Mouse (Mus musculus): ENCODE data around the gene Orm2.

The Orm2 gene

DNA sequence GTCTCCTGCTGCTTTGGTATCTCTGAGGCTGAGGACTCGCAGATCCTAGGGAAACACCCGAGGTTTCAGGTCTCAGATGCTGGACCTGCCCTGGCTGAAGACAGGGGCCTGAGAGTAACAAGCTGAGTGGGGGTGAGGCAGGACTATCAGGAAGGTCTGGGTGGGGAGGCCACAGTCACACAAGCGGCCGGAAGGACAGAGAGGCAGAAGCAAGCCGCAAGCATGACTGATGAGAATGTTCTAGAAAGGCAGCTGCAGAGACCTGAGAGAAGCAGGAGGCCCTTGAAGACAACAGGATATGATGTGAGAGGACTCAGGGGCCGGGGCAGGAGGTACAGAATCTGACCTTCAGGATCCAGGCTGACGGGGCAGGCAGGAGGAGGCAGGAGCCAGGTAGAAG lies 42.0 kb downstream of the Orm2 start:
- in situ Hi-C loops (cut with MboI, MseI): loop anchor here (5.0 to 10.0 kb wide), 2 partner anchors 93 to 451 kb away; partner anchors contain the start of gene Whrn (in 1 of the 2)

DNA sequence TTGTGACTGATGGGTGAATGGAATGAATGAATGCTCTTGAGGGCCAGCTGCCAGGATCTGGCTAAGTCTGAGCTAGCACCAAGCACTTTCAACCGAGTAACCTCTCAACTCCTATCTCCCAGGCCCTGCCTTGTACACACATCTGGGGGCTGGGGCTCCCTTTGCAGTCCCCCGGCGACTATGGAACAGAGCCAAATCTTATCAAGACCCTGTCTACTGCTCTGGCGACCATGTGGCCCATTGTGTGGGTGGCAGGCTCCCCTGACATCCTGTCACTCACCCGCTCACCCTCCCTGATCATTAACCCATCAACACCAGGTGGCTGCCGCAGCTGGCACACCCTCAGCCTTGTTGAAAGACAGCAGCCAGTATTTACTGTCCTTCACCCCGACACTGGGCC lies 42.8 kb downstream of the Orm2 start:
- in situ Hi-C loops (cut with MboI, MseI): loop anchor here (5.0 to 10.0 kb wide), 3 partner anchors 33 to 537 kb away; no protein-coding TSS in a partner anchor

DNA sequence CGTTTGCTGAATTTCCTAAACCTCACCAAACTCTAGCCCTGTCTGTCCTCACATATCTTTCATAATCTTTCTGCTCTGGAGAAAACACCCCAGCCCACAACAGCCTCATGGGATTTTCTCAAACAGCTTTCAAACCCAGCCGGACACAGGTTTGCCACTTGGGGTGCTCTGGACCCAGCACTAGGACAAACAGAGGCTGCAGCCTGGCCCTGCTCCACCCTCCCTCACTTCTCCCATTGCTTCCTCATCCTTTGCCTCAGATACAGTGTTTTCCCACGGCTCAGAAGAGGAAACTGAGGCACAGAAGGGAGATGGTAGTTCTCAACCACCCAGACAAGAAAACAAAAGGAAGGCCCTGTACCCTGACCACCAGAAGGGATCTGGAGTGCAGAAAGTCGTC lies 43.4 kb downstream of the Orm2 start:
- in situ Hi-C loops (cut with MboI, MseI): loop anchor here (5.0 to 10.0 kb wide), 3 partner anchors 33 to 537 kb away; no protein-coding TSS in a partner anchor

DNA sequence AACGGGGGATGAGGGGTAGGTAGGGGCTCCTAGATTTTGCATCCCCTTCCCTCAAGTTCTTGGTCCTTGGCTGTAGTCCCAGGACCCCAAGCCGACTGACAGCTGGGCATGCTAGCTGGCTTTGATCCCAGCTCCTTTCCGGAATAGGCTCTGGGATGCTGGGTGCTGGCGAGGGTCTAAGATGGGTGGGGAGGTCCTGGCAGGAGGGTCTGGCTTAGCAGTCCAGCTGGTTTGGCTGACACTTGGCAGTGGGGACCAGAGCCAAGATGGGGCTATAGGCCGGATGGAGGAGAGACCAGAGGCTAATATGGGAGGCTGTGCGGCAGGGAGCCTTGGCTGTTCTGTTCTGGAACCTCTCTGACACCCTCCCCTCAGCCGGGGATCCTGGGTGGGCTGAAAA lies 46.0 kb downstream of the Orm2 start:
- in situ Hi-C loops (cut with MboI, MseI): loop anchor here (5.0 to 10.0 kb wide), 3 partner anchors 36 to 534 kb away; no protein-coding TSS in a partner anchor

DNA sequence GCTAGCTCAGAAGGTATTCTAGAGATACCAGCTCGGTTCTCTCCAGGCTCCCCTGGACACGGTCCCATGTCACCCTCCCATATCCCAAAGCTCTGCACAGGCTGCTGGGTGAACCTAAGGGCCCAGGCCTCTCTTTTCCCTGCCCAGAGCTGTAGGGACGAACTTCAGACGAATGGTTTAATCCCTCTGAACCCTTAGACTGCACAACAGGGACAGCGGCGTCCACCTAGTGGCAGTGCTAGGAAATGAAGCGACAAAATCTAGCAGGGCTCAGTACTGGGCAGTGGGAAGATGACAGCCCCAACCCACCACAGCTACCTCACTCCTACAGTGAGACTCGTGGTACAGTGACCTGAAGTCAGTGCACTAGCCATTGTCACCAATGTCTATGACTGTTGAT lies 46.4 kb downstream of the Orm2 start:
- in situ Hi-C loops (cut with MboI, MseI): loop anchor here (5.0 to 10.0 kb wide), 3 partner anchors 36 to 534 kb away; no protein-coding TSS in a partner anchor

DNA sequence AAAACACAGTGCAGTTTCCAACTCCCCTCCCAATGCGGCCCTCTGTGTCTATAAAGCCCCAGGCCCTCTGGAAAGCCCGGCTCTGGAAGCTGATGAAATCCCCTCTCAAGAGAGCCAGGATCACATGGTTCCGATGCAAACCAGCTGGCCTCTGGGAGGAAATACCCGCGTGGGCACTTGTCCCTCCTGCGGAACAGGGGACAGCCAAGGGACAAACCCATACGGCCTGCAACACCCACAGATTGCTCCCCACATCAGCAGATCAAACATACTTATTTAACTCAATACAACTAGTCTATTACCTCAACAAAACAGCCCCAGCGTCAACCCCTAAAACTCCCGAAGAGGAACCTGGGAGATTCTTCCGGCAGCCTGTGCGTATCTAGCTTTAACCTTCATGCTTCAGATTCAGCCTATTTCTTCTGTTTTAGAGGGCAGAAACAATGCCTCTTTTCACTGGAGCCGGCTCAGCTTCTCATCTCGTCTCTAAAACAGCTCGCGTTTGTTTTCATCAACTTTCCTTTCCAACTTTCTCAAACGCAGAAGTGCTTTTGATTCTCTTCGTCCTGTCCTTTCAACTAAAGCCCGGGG lies 47.2 kb downstream of the Orm2 start:
- in situ Hi-C loops (cut with MboI, MseI): loop anchor here (5.0 to 10.0 kb wide), 3 partner anchors 37 to 533 kb away; no protein-coding TSS in a partner anchor

DNA sequence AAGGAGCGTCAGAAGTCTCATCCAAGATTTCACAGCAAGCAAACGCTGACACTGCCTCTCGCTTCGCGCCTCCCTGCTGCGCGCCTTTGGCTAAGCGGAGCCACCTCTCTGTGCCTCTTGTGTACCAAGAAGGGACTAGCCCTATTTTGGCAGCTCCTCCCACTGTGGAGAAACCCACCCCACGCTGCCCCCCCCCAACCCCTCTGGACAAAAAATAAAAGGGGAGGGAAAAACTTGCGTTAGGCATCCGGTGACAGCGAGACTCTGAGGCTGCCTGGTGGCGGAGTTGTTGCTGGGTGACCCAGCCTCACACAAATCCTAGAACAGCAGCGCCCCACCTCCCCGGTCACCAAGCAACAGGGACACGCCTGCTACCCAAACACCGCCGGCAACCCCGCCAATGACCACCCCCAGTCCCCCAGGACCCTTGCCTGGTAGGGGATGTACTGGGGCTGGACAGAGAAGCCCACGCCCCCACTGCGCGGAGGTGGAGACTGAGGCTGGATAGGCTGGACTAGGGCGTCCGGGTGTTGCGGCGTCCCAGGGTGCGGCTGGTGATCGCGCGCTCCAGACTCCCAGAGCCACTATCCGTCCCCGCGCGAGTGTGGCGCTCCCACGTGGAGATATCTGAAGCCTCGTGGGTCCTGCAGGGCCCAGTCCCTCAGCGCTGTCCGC lies 47.8 kb downstream of the Orm2 start:
- in situ Hi-C loops (cut with MboI, MseI): loop anchor here (5.0 to 10.0 kb wide), 5 partner anchors 38 to 532 kb away; no protein-coding TSS in a partner anchor

DNA sequence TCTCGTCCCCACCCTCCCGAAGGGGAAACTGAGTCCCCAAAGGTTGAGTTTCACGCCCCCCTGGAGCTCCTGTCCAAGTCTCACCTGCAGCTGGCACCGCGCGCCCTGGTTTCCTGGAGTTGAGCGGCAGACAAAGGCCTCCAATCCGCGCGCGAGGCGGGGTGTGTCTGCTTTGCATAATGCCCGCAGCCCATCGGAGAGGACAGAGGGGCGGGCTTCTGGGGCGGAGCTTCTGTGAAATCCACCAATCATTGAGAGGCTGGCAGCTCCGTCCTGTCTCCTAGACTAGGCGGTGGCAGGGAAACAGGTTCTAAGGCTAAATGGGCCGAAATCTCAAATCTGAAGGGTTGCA lies 48.3 kb downstream of the Orm2 start:
- in situ Hi-C loops (cut with MboI, MseI): loop anchor here (5.0 to 10.0 kb wide), 2 partner anchors 152 to 524 kb away; no protein-coding TSS in a partner anchor

DNA sequence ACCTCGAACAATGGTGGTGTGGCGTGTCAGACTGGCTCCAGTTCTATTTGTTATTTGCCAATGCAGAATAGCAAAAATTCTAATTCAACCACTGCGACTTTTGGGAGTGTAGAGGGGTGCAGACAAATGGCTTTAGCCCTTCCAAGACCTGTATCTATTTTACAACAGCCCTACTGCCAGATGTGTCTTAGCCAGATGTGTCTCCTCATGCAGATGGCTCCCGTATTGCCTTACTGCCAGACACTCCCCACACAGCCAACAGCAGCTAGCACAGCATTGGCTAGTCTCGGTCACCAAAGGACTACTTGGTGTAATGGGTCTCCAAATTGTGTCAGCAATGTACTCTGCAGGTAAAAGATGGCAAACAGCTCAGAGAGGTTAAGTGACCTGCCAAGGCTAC lies 49.0 kb downstream of the Orm2 start:
- in situ Hi-C loops (cut with MboI, MseI): loop anchor here (5.0 to 10.0 kb wide), 2 partner anchors 151 to 524 kb away; no protein-coding TSS in a partner anchor

DNA sequence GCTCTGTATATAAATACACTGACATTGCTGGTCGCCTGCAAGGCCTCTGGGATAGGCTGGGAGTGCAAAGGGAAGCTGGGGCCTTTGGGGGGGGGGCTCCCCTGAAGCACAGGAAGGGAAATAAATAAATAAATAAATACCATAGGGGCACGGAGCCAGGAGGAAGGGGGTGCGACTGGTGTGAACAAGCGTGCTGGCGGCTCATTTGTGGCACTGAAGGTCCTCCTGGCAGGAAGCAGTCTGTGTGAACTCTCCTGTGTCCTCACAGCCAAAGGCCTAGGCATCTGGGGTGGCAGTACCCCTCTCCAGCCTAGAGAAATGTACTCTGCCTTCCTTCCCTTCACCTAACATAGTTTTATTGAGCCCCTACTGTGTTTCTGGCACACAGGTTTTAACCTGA lies 52.7 kb downstream of the Orm2 start:
- in situ Hi-C loops (cut with MboI, MseI): loop anchor here (5.0 to 10.0 kb wide), 4 partner anchors 72 to 520 kb away; no protein-coding TSS in a partner anchor

All from T-helper 17 cell (primary cell).